In the genomic region with DNA sequence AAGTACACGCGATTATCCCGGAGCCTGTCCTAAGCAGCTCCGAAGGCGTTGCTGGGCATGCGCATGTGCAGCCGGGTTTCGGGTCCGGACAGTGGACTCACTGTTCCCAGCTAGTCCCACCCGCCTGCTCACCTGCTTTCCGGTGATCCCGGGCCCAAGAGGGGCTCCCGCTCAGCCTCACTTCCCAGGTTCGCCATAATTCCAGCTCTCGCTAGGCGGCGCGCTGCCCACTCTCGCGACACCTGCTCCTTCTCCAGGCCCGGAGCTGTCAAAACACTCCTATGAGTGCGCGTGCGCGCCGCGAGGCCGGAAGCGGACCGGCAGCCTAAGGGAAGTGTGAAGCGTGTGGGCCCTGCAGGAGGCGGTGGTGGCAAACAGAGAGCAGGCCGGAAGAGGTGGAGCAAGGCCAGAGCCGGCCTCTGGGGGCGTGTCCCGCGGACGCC, we compare ENCODE assay signal across 8 mouse cellular contexts. TPM values are rescaled to one million over a fixed set of nuclear protein-coding genes. Genes with fewer than 3 reads are reported as not detected.
DNase-seq lines count a peak whose midpoint lies in the region; ATAC-seq lines count a peak whose summit lies in the region.
"Not testable (repeated sequence)": the region's sequence is repeated elsewhere in the genome, so short reads cannot be mapped to it uniquely, and the experiment has no call there.

No protein-coding gene starts in this region.

- not testable (repeated sequence) for H3K9me3 ChIP-seq in megakaryocyte, embryonic 14.5 days

- peak overlapping the region; percentile 89 for H3K4me3 ChIP-seq in megakaryocyte, embryonic 14.5 days (replicated peaks)

- peak; percentile 97 for ATAC-seq in common myeloid progenitor, adult 5-6 weeks (replicated peaks; ENCODE audit: low read depth, poor library complexity, severe bottlenecking)

- not testable (repeated sequence) for H3K27me3 ChIP-seq in megakaryocyte, embryonic 14.5 days (replicated peaks)

- DNase-seq in ZHBTc4 (ENCODE audit: low read depth, low spot score), result peak; percentile 99
- DNase-seq in gastrocnemius, adult 8-10 months (ENCODE audit: low spot score in 2 of 2), result peak; percentile 97 to 100
- DNase-seq in hindlimb bud, embryonic 11.5 days (ENCODE audit: extremely low spot score, low read depth, low spot score), result peak; percentile 93
- peak; percentile 97 to 99 for DNase-seq in left cerebral cortex, adult 8-10 months (ENCODE audit: low spot score in 2 of 2)
- DNase-seq in right cerebral cortex, postnatal 10 days (ENCODE audit: low spot score in 2 of 2), result peak; percentile 99
- peak; percentile 93 for DNase-seq in urinary bladder, postnatal 25 days (ENCODE audit: low spot score)

- not testable (repeated sequence) for H3K4me1 ChIP-seq in megakaryocyte, embryonic 14.5 days

- H3K36me3 ChIP-seq in megakaryocyte, embryonic 14.5 days (replicated peaks; ENCODE audit: low read length), result peaks cover 11% of the 10 kb centered on the region

RNA-seq across cellular contexts. Expression of gene 1700034I23Rik, which starts 8.5 kb away (rescaled TPM):
- total RNA-seq in common myeloid progenitor, adult 5-6 weeks (2017), result 0.59 TPM in 1 of 2 replicates, not detected in the other
- not detected for total RNA-seq in gastrocnemius, adult 8-10 months (2022)
- total RNA-seq in left cerebral cortex, adult 8-10 months (2022), result under 1 TPM in 2 of 4 experiments, not detected in 2; 0.15 to 0.41 TPM
- not detected in 2 replicates for polyA plus RNA-seq in megakaryocyte, embryonic 14.5 days (2012; ENCODE audit: insufficient read depth, low replicate concordance)

RNA-seq across cellular contexts. Expression of gene Abhd18, which starts 47.1 kb away (rescaled TPM):
- total RNA-seq in common myeloid progenitor, adult 5-6 weeks (2017), result 5.0 and 12.1 TPM in 2 replicates
- total RNA-seq in gastrocnemius, adult 8-10 months (2022), result 10 to 100 TPM in 3 of 4 experiments, 1 to 10 TPM in 1; 9.1 to 18.1 (median 13.6) TPM
- total RNA-seq in left cerebral cortex, adult 8-10 months (2022), result 10 to 100 TPM; 12.4 to 15.1 (median 13.3) TPM
- polyA plus RNA-seq in megakaryocyte, embryonic 14.5 days (2012; ENCODE audit: insufficient read depth, low replicate concordance), result 0.51 and 1.7 TPM in 2 replicates

RNA-seq across cellular contexts. Expression of gene Mfsd8, which starts 47.2 kb away (rescaled TPM):
- total RNA-seq in common myeloid progenitor, adult 5-6 weeks (2017), result 6.5 and 7.8 TPM in 2 replicates
- total RNA-seq in gastrocnemius, adult 8-10 months (2022), result 10 to 100 TPM; 16.1 to 22.2 (median 18.2) TPM
- total RNA-seq in left cerebral cortex, adult 8-10 months (2022), result 10 to 100 TPM; 15.3 to 19.8 (median 16.7) TPM
- 0.73 TPM in 1 of 2 replicates, not detected in the other for polyA plus RNA-seq in megakaryocyte, embryonic 14.5 days (2012; ENCODE audit: insufficient read depth, low replicate concordance)

RNA-seq across cellular contexts. Expression of gene Larp1b, which starts 55.8 kb away (rescaled TPM):
- 45.8 and 49.7 TPM in 2 replicates for total RNA-seq in common myeloid progenitor, adult 5-6 weeks (2017)
- 10 to 100 TPM; 65.0 to 76.0 (median 69.7) TPM for total RNA-seq in gastrocnemius, adult 8-10 months (2022)
- total RNA-seq in left cerebral cortex, adult 8-10 months (2022), result 10 to 100 TPM; 19.7 to 23.1 (median 22.4) TPM
- polyA plus RNA-seq in megakaryocyte, embryonic 14.5 days (2012; ENCODE audit: insufficient read depth, low replicate concordance), result 20.7 and 31.6 TPM in 2 replicates

Comparison
In these comparisons a context has a peak if more than half of its experiments do, and no peak if none do; other contexts are left out.
1. Peak in every context shown above with its lines: DNase-seq, ATAC-seq and H3K4me3 ChIP-seq.